Mouse (Mus musculus) naive thymus-derived CD4-positive, alpha-beta T cell, adult 2 months (primary cell): ENCODE results near the gene Ptgr1.

Experiments used
- DNase-seq: peaks from one replicate; pipeline ENCODE4 v3.0.0-alpha.2; 2011; ENCODE audit warnings: low read depth

The Ptgr1 gene

GRCm38 (mm10) chr4:58926120-58926519 lies 60.8 kb downstream of the Ptgr1 start:
- DNase-seq = no peak

GRCm38 (mm10) chr4:58925664-58926063 lies 61.3 kb downstream of the Ptgr1 start:
- no peak for DNase-seq

- no peak for DNase-seq
These were observed 63.0 kb downstream of the Ptgr1 start for GRCm38 (mm10) chr4:58923933-58924332.
